ENCODE assay signal across 24 mouse cellular contexts in the genomic region with DNA sequence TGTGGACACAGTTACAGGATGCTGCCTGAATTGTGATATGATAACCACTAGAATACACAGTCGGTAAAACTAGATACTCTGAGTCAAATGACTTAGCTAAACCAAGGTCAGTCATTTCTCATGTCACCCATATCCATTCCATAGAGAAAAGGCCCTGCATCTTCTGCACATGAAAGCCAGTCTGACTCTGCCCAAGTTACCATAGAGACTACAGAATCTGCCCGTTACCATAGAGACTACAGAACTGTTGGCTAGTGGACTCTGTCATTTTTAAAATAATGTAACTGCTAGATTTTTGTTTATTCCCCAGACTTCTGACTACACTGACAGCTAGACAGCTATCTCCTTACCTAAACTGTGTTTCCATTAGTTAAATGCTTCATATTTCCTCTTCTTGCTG. TPM values are rescaled to one million over a fixed set of nuclear protein-coding genes. Genes with fewer than 3 reads are reported as not detected.
DNase-seq lines count a peak whose midpoint lies in the region; ATAC-seq and TF ChIP-seq lines count a peak whose summit lies in the region.
"Had no signal": no experiment of that assay in that cellular context is flagged by ENCODE, and none has a peak within 500 bp of the region (broad histone marks: within the 10 kb centered on the region; RNA-seq: fewer than 3 reads in every experiment).

No protein-coding gene starts in this region.

- 72% methylated on average over 2 of the region's 2 CpGs for WGBS in midbrain, postnatal 0 days
- 82% methylated on average over 2 of the region's 2 CpGs for WGBS in midbrain, embryonic 14.5 days

- no peaks in the 10 kb centered on the region for H3K4me1 ChIP-seq in midbrain, postnatal 0 days (ENCODE audit: insufficient read depth, low read length)
- no peaks in the 10 kb centered on the region for H3K4me1 ChIP-seq in midbrain, embryonic 14.5 days (ENCODE audit: control insufficient read depth, insufficient read depth, low read length)
- H3K4me1 ChIP-seq: forebrain, embryonic 13.5 days; hindbrain, embryonic 15.5 days had no signal

- DNase-seq in frontal cortex, postnatal 25 days (ENCODE audit: low spot score in 2 of 2), result no peak
- DNase-seq in layer of hippocampus, adult 9-11 months, result peak; percentile 45
- no peak for DNase-seq in layer of hippocampus, postnatal 36 days
- no peak for DNase-seq in midbrain, postnatal 0 days (ENCODE audit: low spot score)
- DNase-seq in midbrain, embryonic 14.5 days, result no peak
- DNase-seq: adrenal gland, adult 8-10 months; adrenal gland, postnatal 25 days; cerebellum, adult 18-20 months; cerebellum, adult 9-10 months; cerebellum, postnatal 14 days; gastrocnemius, postnatal 10 days; gastrocnemius, postnatal 36 days; heart, adult 2 months; heart, postnatal 14 days; heart, postnatal 4 days had no signal

- no peak overlapping the region for H3K4me2 ChIP-seq in midbrain, postnatal 0 days (ENCODE audit: low read depth, low read length, poor library complexity, severe bottlenecking)
- no peak overlapping the region for H3K4me2 ChIP-seq in midbrain, embryonic 14.5 days (ENCODE audit: low read length)
- H3K4me2 ChIP-seq: forebrain, embryonic 13.5 days; heart, embryonic 13.5 days; hindbrain, embryonic 15.5 days; intestine, embryonic 15.5 days had no signal

- H3K9ac ChIP-seq in midbrain, postnatal 0 days (replicated peaks; ENCODE audit: low read length, poor library complexity, severe bottlenecking), result no peak overlapping the region
- no peak overlapping the region for H3K9ac ChIP-seq in midbrain, embryonic 14.5 days (replicated peaks; ENCODE audit: low read length)
- H3K9ac ChIP-seq: forebrain, embryonic 13.5 days; heart, embryonic 13.5 days; hindbrain, embryonic 15.5 days; intestine, embryonic 15.5 days had no signal

- H3K27me3 ChIP-seq in midbrain, postnatal 0 days (ENCODE audit: insufficient read depth, low read length), result no peaks in the 10 kb centered on the region
- H3K27me3 ChIP-seq in midbrain, embryonic 14.5 days (ENCODE audit: control insufficient read depth, insufficient read depth, low read length), result no peaks in the 10 kb centered on the region
- H3K27me3 ChIP-seq: hindbrain, embryonic 15.5 days had no signal

- TF ChIP-seq CTCF in midbrain, postnatal 0 days (IDR thresholded peaks at IDR 0.05), result no peak

- ATAC-seq in frontal cortex, adult (ENCODE audit: low TSS enrichment), result 0 out of 2 replicates have a peak, but pooled peaks have one; percentile 16
- ATAC-seq in midbrain, postnatal 0 days (ENCODE audit: low FRiP score), result 0 out of 2 replicates have a peak, but pooled peaks have one; percentile 39
- no peak for ATAC-seq in midbrain, embryonic 14.5 days (ENCODE audit: low FRiP score, low TSS enrichment)
- ATAC-seq: CD4-positive, CD25-positive, alpha-beta regulatory T cell, adult 4 months; forebrain, embryonic 13.5 days; intestine, embryonic 15.5 days had no signal

- no peak overlapping the region for H3K27ac ChIP-seq in midbrain, postnatal 0 days (ENCODE audit: low read depth, low read length)
- H3K27ac ChIP-seq in midbrain, embryonic 14.5 days (replicated peaks; ENCODE audit: low read depth, low read length), result no peak overlapping the region
- H3K27ac ChIP-seq: forebrain, embryonic 10.5 days; forebrain, embryonic 13.5 days; heart, adult 2 months; hindbrain, embryonic 15.5 days; intestine, embryonic 15.5 days had no signal

- H3K4me3 ChIP-seq in midbrain, postnatal 0 days (ENCODE audit: low read depth, low read length), result no peak overlapping the region
- no peak overlapping the region for H3K4me3 ChIP-seq in midbrain, embryonic 14.5 days (replicated peaks; ENCODE audit: low read depth, low read length)
- H3K4me3 ChIP-seq: forebrain, embryonic 10.5 days; forebrain, embryonic 13.5 days; heart, adult 2 months; heart, embryonic 10.5 days; heart, embryonic 13.5 days; hindbrain, embryonic 15.5 days; intestine, embryonic 15.5 days had no signal

- H3K36me3 ChIP-seq in midbrain, postnatal 0 days (ENCODE audit: insufficient read depth, low read length), result peaks cover 5% of the 10 kb centered on the region
- H3K36me3 ChIP-seq in midbrain, embryonic 14.5 days (ENCODE audit: control insufficient read depth, insufficient read depth, low read length), result no peaks in the 10 kb centered on the region
- H3K36me3 ChIP-seq: forebrain, embryonic 10.5 days; heart, embryonic 10.5 days; heart, embryonic 13.5 days; hindbrain, embryonic 15.5 days; intestine, embryonic 15.5 days had no signal

- H3K9me3 ChIP-seq in midbrain, postnatal 0 days (ENCODE audit: low read length), result no peaks in the 10 kb centered on the region
- H3K9me3 ChIP-seq in midbrain, embryonic 14.5 days (ENCODE audit: control insufficient read depth, low read length), result no peaks in the 10 kb centered on the region
- H3K9me3 ChIP-seq: forebrain, embryonic 10.5 days; forebrain, embryonic 13.5 days; heart, embryonic 10.5 days; heart, embryonic 13.5 days; hindbrain, embryonic 15.5 days; intestine, embryonic 15.5 days had no signal

RNA-seq across cellular contexts. Expression of gene 4931440F15Rik, which starts 2.3 kb away (rescaled TPM):
- total RNA-seq in layer of hippocampus, postnatal 36 days (2021), result 1 to 10 TPM; 1.9 to 3.6 TPM
- total RNA-seq in midbrain, postnatal 0 days (2014; rRNA removed), result 0.66 and 1.2 TPM in 2 replicates
- polyA plus RNA-seq in midbrain, postnatal 0 days (2015; fragmentation: Nextera tagmentation; extraction: Ambion mirVana), result 0.33 and 0.56 TPM in 2 replicates
- polyA plus RNA-seq in midbrain, embryonic 14.5 days (2014; fragmentation: Nextera tagmentation; extraction: Ambion mirVana), result 0.58 and 0.67 TPM in 2 replicates
- polyA plus RNA-seq: C2C12; forebrain, embryonic 10.5 days had no signal
